Mouse (Mus musculus): ENCODE measurements at regions not wholly inside any gene's neighbourhood (a gene's known extent, or its start where the extent isn't known, plus 50 kb on each side); places are given as distances from the start of the nearest gene placed in this dataset.

- Histone ChIP-seq H3K9me3 (replicated peaks; ENCODE audit: control insufficient read depth, low read length) (no peaks in the 10 kb centered on the region), H3K27ac (ENCODE audit: low read depth, low read length) (no peak overlapping the region), H3K4me3 (ENCODE audit: low read depth, low read length) (no peak overlapping the region), H3K27me3 (replicated peaks; ENCODE audit: control insufficient read depth, insufficient read depth, low read length) (no peaks in the 10 kb centered on the region), H3K4me2 (ENCODE audit: low read length) (no peak overlapping the region), H3K36me3 (ENCODE audit: control insufficient read depth, insufficient read depth, low read length) (no peaks in the 10 kb centered on the region), H3K9ac (ENCODE audit: low read length) (no peak overlapping the region), H3K4me1 (ENCODE audit: control insufficient read depth, insufficient read depth, low read length) (no peaks in the 10 kb centered on the region)
- WGBS, result 53% methylated on average over 6 of the region's 6 CpGs
- no peak for DNase-seq (ENCODE audit: low spot score)
- ATAC-seq, result no peak
Measured at GRCm38 (mm10) chr12:97732078-97732580, 527.1 kb downstream of the Galc start.

- 83% methylated on average over 3 of the region's 3 CpGs for WGBS
- ATAC-seq (no peak), DNase-seq (ENCODE audit: low spot score) (no peak)
- Histone ChIP-seq H3K4me3 (ENCODE audit: low read depth, low read length) (no peak overlapping the region), H3K36me3 (ENCODE audit: control insufficient read depth, insufficient read depth, low read length) (no peaks in the 10 kb centered on the region), H3K4me1 (ENCODE audit: control insufficient read depth, insufficient read depth, low read length) (no peaks in the 10 kb centered on the region), H3K27ac (ENCODE audit: low read depth, low read length) (no peak overlapping the region), H3K9me3 (replicated peaks; ENCODE audit: control insufficient read depth, low read length) (peaks cover 3% of the 10 kb centered on the region; the same call in 1 of the 2 replicates), H3K4me2 (ENCODE audit: low read length) (no peak overlapping the region), H3K27me3 (replicated peaks; ENCODE audit: control insufficient read depth, insufficient read depth, low read length) (no peaks in the 10 kb centered on the region), H3K9ac (ENCODE audit: low read length) (no peak overlapping the region)
Measured at GRCm38 (mm10) chr12:97720554-97720953, 538.7 kb downstream of the Galc start.

GRCm38 (mm10) chr12:97717812-97718211, 541.4 kb downstream of the Galc start:
- no peaks in the 10 kb centered on the region for H3K27me3 ChIP-seq (replicated peaks; ENCODE audit: control insufficient read depth, insufficient read depth, low read length)
- H3K9me3 ChIP-seq (replicated peaks; ENCODE audit: control insufficient read depth, low read length), result peaks cover 3% of the 10 kb centered on the region; the same call in 1 of the 2 replicates
- DNase-seq (ENCODE audit: low spot score) (no peak), ATAC-seq (no peak)
- WGBS, result 89% methylated on average over 5 of the region's 5 CpGs
- H3K36me3 ChIP-seq (ENCODE audit: control insufficient read depth, insufficient read depth, low read length), result no peaks in the 10 kb centered on the region
- no peak overlapping the region for H3K9ac ChIP-seq (ENCODE audit: low read length)
- H3K4me3 ChIP-seq (ENCODE audit: low read depth, low read length), result no peak overlapping the region
- H3K4me1 ChIP-seq (ENCODE audit: control insufficient read depth, insufficient read depth, low read length), result no peaks in the 10 kb centered on the region
- no peak overlapping the region for H3K27ac ChIP-seq (ENCODE audit: low read depth, low read length)
- no peak overlapping the region for H3K4me2 ChIP-seq (ENCODE audit: low read length)
